Mouse (Mus musculus): ENCODE results near the gene Tmem132b. TPM values are rescaled to one million over a fixed set of nuclear protein-coding genes. Genes with fewer than 3 reads are reported as not detected.

The Tmem132b gene
- total RNA-seq, 2 experiments from 2014 or later: 82.4 to 84.0 TPM

GRCm38 (mm10) chr5:125756987-125757530 is 225.5 kb downstream of the Tmem132b start:
- no peak for DNase-seq (ENCODE audit: low spot score in 2 of 2)

- no peak for DNase-seq (ENCODE audit: low spot score in 2 of 2)
Observed at GRCm38 (mm10) chr5:125758506-125758905, 226.9 kb downstream of the Tmem132b start.

- DNase-seq (ENCODE audit: low spot score in 2 of 2): peak; percentile 69 to 75
Observed at GRCm38 (mm10) chr5:125766941-125767340, 235.4 kb downstream of the Tmem132b start.

- no peak for DNase-seq (ENCODE audit: low spot score in 2 of 2)
Observed at GRCm38 (mm10) chr5:125767950-125768349, 236.4 kb downstream of the Tmem132b start.

- DNase-seq (ENCODE audit: low spot score in 2 of 2): no peak
Observed at GRCm38 (mm10) chr5:125772238-125772637, 240.7 kb downstream of the Tmem132b start.

GRCm38 (mm10) chr5:125772756-125773155 is 241.2 kb downstream of the Tmem132b start:
- no peak for DNase-seq (ENCODE audit: low spot score in 2 of 2)

GRCm38 (mm10) chr5:125780332-125780731 is 248.8 kb downstream of the Tmem132b start:
- no peak for DNase-seq (ENCODE audit: low spot score in 2 of 2)

- no peak for DNase-seq (ENCODE audit: low spot score in 2 of 2)
Observed at GRCm38 (mm10) chr5:125792643-125793042, 261.1 kb downstream of the Tmem132b start.

- no peak for DNase-seq (ENCODE audit: low spot score in 2 of 2)
Observed at GRCm38 (mm10) chr5:125794318-125794717, 262.7 kb downstream of the Tmem132b start.

GRCm38 (mm10) chr5:125799622-125800021 is 268.0 kb downstream of the Tmem132b start:
- no peak for DNase-seq (ENCODE audit: low spot score in 2 of 2)

GRCm38 (mm10) chr5:125800025-125800424 is 268.5 kb downstream of the Tmem132b start:
- peak; percentile 52 to 62 for DNase-seq (ENCODE audit: low spot score in 2 of 2)

- DNase-seq (ENCODE audit: low spot score in 2 of 2): no peak
Observed at GRCm38 (mm10) chr5:125802801-125803200, 271.2 kb downstream of the Tmem132b start.

- peak; percentile 23 to 40 for DNase-seq (ENCODE audit: low spot score in 2 of 2)
Observed at GRCm38 (mm10) chr5:125805327-125805726, 273.8 kb downstream of the Tmem132b start.

GRCm38 (mm10) chr5:125807861-125808260 is 276.3 kb downstream of the Tmem132b start:
- DNase-seq (ENCODE audit: low spot score in 2 of 2): no peak

- DNase-seq (ENCODE audit: low spot score in 2 of 2): no peak
Observed at GRCm38 (mm10) chr5:125829342-125829741, 297.8 kb downstream of the Tmem132b start.

GRCm38 (mm10) chr5:125835890-125836289 is 304.3 kb downstream of the Tmem132b start:
- no peak for DNase-seq (ENCODE audit: low spot score in 2 of 2)

GRCm38 (mm10) chr5:125836761-125837160 is 305.2 kb downstream of the Tmem132b start:
- no peak for DNase-seq (ENCODE audit: low spot score in 2 of 2)

Other genes with a start within 250 kb of the Tmem132b start
- 10 to 100 TPM; 55.4 to 56.7 TPM for gene Scarb1, start 190.7 kb upstream of the Tmem132b start, total RNA-seq (2021)
- gene Gm10382, start 142.5 kb upstream of the Tmem132b start, total RNA-seq (2021): under 1 TPM in 1 of 2 experiments, not detected in 1; 0.27 TPM
- gene Ubc, start 141.6 kb upstream of the Tmem132b start, total RNA-seq (2021): 100 to 1,000 TPM; 760 to 831 TPM
- 10 to 100 TPM; 13.3 TPM for gene Dhx37, start 97.7 kb upstream of the Tmem132b start, total RNA-seq (2021)
- gene Bri3bp, start 90.2 kb upstream of the Tmem132b start, total RNA-seq (2021): 10 to 100 TPM; 82.6 to 87.9 TPM
- 100 to 1,000 TPM in 1 of 2 experiments, 10 to 100 TPM in 1; 94.5 to 106 TPM for gene Aacs, start 56.0 kb upstream of the Tmem132b start, total RNA-seq (2021)